Mouse (Mus musculus): ENCODE measurements around the gene Aff3.

DNA sequence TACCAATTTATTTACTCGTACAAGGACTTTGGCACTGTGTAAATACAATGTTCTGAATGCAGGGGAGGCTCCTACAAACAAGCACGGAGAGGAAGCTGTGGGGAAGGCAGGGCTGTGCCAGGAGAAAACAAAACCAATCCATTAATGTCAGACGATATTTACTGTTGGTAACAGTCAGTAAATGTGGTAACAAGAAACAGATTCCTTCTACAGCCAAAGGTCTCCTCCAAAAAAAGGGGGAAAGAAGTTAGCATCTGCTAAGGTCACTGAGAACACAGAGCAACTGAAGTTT is 356.1 kb downstream of the Aff3 start:
- TF ChIP-seq CTCF (IDR thresholded peaks at IDR 0.05; ENCODE audit: low read depth): no peak
- TF ChIP-seq EP300 (IDR thresholded peaks at IDR 0.05; ENCODE audit: low read depth): no peak

All from heart, postnatal 0 days (tissue).